Mouse (Mus musculus): Measurements from ENCODE around the gene Dlgap1.

Dlgap1 gene

GRCm38 (mm10) chr17:70455036-70455435, 486.2 kb downstream of the Dlgap1 start:
- no peak for DNase-seq (ENCODE audit: extremely low spot score, low read depth, low spot score)

GRCm38 (mm10) chr17:70457103-70457502, 488.2 kb downstream of the Dlgap1 start:
- DNase-seq (ENCODE audit: extremely low spot score, low read depth, low spot score): no peak

DNA sequence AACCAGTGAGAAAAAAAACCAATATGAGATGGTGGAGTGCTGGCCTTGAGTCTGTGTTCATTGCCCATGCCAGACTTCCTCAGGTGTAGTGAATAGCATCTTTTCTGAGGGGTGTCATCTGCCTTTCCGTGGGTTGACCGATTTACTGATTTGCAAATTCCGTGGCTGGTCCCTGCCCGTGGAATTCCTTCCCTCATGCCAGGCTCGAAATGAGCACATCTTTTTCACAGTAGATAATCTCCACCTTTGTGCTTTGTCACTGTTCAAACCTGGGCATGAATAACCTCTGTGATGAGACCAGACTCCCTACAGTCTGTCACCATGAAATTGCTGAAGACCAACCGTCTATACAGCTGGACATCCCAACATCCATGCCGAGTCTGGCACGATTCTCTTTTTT, 493.4 kb downstream of the Dlgap1 start:
- DNase-seq (ENCODE audit: extremely low spot score, low read depth, low spot score): no peak

- no peak for DNase-seq (ENCODE audit: extremely low spot score, low read depth, low spot score)
Measured at GRCm38 (mm10) chr17:70462771-70463491, 494.1 kb downstream of the Dlgap1 start.

GRCm38 (mm10) chr17:70466413-70466812, 497.5 kb downstream of the Dlgap1 start:
- no peak for DNase-seq (ENCODE audit: extremely low spot score, low read depth, low spot score)

DNA sequence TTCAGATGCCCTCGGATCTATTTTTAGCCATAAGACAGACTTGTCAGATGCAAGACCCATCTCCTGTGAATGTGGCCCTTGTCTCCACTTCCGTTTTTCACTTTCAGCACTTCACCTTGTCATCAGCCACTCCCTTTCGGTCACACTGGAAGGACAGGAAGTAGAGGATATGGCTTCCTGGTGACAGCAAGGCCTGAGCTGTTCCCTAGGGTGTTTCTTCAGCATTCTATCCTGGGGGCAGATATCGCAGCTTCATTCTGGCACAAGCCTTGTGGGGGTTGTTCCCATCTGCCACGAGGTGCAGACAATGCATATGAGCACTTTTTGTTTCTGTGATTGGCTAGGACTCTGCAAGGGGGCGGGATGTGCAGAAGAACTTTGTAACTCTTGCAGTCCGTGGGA, 502.1 kb downstream of the Dlgap1 start:
- DNase-seq (ENCODE audit: extremely low spot score, low read depth, low spot score): no peak

DNA sequence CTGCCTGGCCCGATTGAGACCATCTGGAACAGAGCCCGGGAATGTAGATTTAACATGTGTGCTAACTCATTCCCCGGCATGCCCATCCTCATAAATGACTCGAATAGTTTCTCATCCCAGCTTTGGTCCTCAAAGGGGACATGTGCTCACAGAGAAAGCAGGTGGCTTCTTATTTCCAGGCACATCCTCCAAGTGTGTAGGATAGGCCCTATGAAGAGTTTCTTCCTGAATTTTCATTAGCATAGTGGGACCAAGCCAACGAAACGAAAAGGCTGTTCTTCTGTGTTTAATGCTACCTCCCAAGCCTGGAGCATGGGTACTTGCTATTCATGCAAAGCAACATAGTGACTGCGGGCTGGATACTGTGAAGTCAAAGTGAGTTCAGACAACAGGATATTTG, 503.3 kb downstream of the Dlgap1 start:
- no peak for DNase-seq (ENCODE audit: extremely low spot score, low read depth, low spot score)

- no peak for DNase-seq (ENCODE audit: extremely low spot score, low read depth, low spot score)
Measured at GRCm38 (mm10) chr17:70473871-70474270, 505.0 kb downstream of the Dlgap1 start.

- no peak for DNase-seq (ENCODE audit: extremely low spot score, low read depth, low spot score)
Measured at GRCm38 (mm10) chr17:70483716-70484115, 514.8 kb downstream of the Dlgap1 start.

DNA sequence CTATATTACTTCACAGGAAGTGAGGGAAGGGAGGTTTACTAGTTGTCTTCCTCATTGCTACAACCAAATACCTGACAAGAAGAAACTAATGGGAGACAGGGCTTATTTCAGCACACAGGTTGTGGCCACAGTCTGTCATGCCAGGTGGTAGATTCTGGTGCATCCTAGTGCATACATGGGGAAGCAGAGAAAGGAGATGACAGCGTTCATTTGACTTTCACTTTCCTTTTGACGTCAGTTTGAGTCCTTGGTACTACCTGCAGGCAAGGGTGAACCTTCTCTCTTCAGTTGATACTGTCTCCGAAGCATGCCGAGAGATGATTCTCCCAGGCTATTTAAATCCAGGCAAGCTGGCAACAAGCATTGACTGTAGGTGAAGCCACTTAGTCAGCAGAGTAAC, 516.8 kb downstream of the Dlgap1 start:
- no peak for DNase-seq (ENCODE audit: extremely low spot score, low read depth, low spot score)

- DNase-seq (ENCODE audit: extremely low spot score, low read depth, low spot score): no peak
Measured at GRCm38 (mm10) chr17:70486259-70486658, 517.4 kb downstream of the Dlgap1 start.

GRCm38 (mm10) chr17:70486831-70487230, 518.0 kb downstream of the Dlgap1 start:
- DNase-seq (ENCODE audit: extremely low spot score, low read depth, low spot score): no peak

GRCm38 (mm10) chr17:70488784-70489265, 520.0 kb downstream of the Dlgap1 start:
- no peak for DNase-seq (ENCODE audit: extremely low spot score, low read depth, low spot score)

DNA sequence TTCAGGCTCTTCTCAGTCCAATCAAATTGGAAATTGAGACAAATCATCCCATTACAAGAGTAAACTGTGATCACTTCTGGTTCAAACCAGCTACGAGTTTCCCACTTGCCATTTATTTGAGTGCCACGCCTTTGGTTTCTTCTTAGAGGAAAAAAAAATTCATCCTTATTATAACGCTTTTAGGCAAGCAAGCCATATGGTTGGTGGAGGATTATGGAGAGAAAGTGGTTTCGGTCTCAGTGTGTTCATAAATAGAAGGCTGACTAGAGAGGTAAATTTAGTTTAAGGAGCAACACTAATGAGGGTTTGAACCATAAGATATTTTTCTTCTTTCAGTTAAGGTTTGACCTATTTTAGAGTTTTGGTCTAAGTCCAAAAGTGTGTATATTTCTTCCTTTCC, 522.7 kb downstream of the Dlgap1 start:
- no peak for DNase-seq (ENCODE audit: extremely low spot score, low read depth, low spot score)

GRCm38 (mm10) chr17:70494338-70494737, 525.5 kb downstream of the Dlgap1 start:
- no peak for DNase-seq (ENCODE audit: extremely low spot score, low read depth, low spot score)

DNA sequence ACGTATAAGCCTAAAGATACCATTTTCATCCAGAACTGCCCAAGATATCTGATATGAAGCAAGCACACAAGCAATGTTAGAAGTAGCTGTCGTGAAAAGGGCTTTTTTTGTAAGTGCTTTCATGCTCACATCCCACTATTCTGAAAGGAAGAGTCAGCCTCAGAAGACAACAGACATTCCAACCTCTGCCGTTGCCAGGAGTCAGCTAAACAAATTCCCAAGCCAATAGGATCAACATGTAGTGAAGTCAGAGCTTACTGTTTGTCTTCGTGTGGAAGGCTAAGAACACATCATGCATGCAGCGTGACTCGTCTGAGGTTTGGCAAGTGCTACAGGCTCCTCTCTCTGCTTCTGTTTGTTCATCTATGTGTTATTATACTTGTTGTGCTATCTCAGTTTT, 529.4 kb downstream of the Dlgap1 start:
- DNase-seq (ENCODE audit: extremely low spot score, low read depth, low spot score): no peak

DNA sequence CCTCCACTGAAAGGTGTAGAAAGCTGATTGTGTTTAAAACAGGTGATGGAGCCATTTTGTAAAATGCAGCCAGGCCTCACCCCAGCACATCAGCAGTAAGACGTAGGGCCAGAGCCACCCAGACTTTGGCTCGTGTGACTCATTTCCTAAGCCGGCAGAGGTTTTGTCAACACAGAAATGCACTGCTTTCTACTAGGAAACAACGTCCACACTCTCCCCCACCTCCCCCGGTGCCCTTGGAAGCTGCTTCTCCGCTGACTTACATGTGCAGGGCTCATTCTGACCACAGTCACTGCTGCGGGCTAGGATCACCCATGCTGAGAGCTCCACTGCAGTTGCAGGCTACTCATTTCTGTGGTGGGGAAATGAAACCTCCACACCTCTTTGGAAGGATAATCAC, 533.1 kb downstream of the Dlgap1 start:
- no peak for DNase-seq (ENCODE audit: extremely low spot score, low read depth, low spot score)

DNA sequence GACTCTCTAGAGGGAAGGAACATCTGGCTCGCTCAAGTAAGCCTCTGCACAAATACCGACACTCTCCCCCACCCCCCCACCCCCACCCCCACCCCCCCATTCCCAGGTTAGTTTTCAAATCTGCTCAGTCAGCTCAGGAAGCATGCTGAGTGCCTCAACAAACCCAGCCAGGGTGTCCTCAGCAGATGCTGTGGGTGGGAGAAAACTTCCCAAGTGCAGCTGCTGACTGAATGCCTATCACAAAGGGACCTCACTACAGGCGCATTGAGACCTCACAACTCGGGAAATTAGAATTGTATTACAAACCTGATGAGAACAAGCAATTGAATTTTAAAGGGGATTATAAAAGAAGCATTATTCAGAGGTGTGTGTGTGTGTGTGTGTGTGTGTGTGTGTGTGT, 538.9 kb downstream of the Dlgap1 start:
- DNase-seq (ENCODE audit: extremely low spot score, low read depth, low spot score): no peak

GRCm38 (mm10) chr17:70510441-70510840, 541.6 kb downstream of the Dlgap1 start:
- DNase-seq (ENCODE audit: extremely low spot score, low read depth, low spot score): no peak

DNA sequence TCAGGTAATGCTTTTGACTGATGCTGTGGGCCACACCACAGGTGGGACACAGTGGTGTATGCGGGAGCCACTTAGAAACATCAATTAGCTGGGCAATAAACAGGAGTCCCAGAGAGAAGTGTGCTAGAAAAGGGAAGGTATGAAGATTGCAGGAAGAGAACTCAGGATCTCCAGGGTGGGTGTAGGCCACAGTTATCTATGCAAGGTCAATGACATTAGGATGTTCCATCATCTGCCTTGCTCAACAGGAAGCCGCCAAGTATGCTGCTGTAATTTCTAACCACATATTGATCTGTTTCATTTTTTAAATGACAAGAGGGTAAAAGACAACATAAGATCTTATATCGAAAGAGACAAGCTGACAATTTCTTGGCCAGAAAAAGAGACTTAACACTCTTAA, 542.5 kb downstream of the Dlgap1 start:
- no peak for DNase-seq (ENCODE audit: extremely low spot score, low read depth, low spot score)

DNA sequence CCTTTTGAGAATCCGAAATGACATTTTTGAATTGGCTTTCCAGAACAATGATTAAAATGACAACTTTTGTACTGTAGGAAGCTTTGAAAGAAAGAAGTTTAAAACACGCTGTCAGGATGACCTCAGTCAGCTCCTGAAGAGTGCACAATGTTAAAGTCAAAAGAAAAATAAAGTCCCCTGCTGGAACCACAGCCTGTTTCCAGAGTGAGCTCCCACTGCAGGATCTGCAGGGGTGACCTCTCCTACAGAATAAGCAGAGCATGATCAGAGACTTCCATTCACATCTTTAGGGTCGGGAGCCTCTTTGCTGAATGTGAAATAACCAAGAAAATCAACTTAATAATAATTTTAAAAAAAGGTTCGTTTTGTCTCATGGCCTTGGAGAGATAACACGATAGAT, 544.9 kb downstream of the Dlgap1 start:
- no peak for DNase-seq (ENCODE audit: extremely low spot score, low read depth, low spot score)

- no peak for DNase-seq (ENCODE audit: extremely low spot score, low read depth, low spot score)
Measured at GRCm38 (mm10) chr17:70516506-70516905, 547.6 kb downstream of the Dlgap1 start.

DNA sequence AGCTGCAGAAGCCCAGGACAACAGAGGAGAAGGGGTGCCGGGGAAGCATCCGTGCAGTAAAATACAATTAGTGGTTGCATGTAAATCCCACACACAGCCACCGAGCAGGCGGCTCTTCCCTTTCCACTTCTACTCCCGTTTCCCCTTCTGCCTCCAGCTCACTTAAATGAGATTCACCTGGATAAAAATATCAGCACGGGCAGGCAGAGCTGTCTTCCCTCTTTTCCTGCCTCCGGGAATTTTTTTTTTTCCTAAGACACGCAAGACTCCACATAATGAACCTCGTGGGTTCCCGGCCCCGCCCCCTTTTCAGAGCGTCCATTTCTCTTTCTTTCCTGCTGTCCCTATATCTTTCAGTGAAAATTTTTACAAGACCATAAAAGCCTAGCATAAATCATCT, 548.5 kb downstream of the Dlgap1 start:
- no peak for DNase-seq (ENCODE audit: extremely low spot score, low read depth, low spot score)
